Mouse (Mus musculus) intestine, embryonic 14.5 days (tissue): ENCODE measurements around the gene Atg2a. TPM values are rescaled to one million over a fixed set of nuclear protein-coding genes. Genes with fewer than 3 reads are reported as not detected.
A peak's percentile ranks its signal among the peaks of the same experiment; 100 is the strongest.

Experiments
- ATAC-seq: fragments of 200-750 bp; cut with Nextera tagmentation; replicated peaks from 2 replicates; pipeline ENCODE4 v1.8.0; 2017; ENCODE audit warnings: low read depth, moderate number of reproducible peaks, moderate TSS enrichment, moderate library complexity; ENCODE audit not compliant: low FRiP score, low TSS enrichment
- DNase-seq: peaks from one replicate; pipeline ENCODE4 v3.0.0-alpha.2; 2018; ENCODE audit warnings: low spot score
- H3K27ac ChIP-seq: fragments of 300-500 bp; sonication (generic); 2 replicates; pipeline ENCODE4 v1.5.1; 2014; ENCODE audit warnings: low read depth, mild to moderate bottlenecking, control low read depth
- H3K27me3 ChIP-seq: fragments of 300-500 bp; sonication (generic); replicated peaks from 2 replicates; pipeline ENCODE4 v1.6.1; 2014; ENCODE audit warnings: low read length, control low read depth; ENCODE audit not compliant: control insufficient read depth, insufficient read depth
- H3K36me3 ChIP-seq: fragments of 300-500 bp; sonication (generic); 2 replicates; pipeline ENCODE4 v1.6.1; 2014; ENCODE audit warnings: low read length, control low read depth; ENCODE audit not compliant: control insufficient read depth, insufficient read depth
- H3K4me1 ChIP-seq: fragments of 300-500 bp; sonication (generic); replicated peaks from 2 replicates; pipeline ENCODE4 v1.6.1; 2014; ENCODE audit warnings: low read length, control low read depth, mixed read lengths; ENCODE audit not compliant: control insufficient read depth, insufficient read depth
- H3K4me2 ChIP-seq: fragments of 300-500 bp; sonication (generic); 2 replicates; pipeline ENCODE4 v1.6.1; 2014; ENCODE audit warnings: low read length
- H3K4me3 ChIP-seq: fragments of 300-500 bp; sonication (generic); 2 replicates; pipeline ENCODE4 v1.5.1; 2014; ENCODE audit warnings: low read depth, low read length, control low read depth, mixed read lengths
- H3K9ac ChIP-seq: fragments of 300-500 bp; sonication (generic); 2 replicates; pipeline ENCODE4 v1.6.1; 2014; ENCODE audit warnings: mild to moderate bottlenecking, low read length
- H3K9me3 ChIP-seq: fragments of 300-500 bp; sonication (generic); 2 replicates; pipeline ENCODE4 v1.6.1; 2016; ENCODE audit warnings: low read length, control low read depth; ENCODE audit not compliant: control insufficient read depth
- whole genome bisulfite sequencing: fragments of 180-500 bp; shearing (Covaris S2); extraction: QIAGEN DNeasy Blood & Tissue Kit; methylation state at CpG from one replicate; pipeline ENCODE4 v1.1.7; 2014; 5-methylcytosine and 5-hydroxymethylcytosine counted together
- polyA plus RNA-seq: library from polyadenylated mRNA; unstranded; fragments of >200 nt; fragmentation: Nextera tagmentation; extraction: Ambion mirVana; gene quantifications from 2 replicates; pipeline ENCODE4 v1.2.1, GENCODE M21; 2014

Gene Atg2a
- polyA plus RNA-seq, 1 experiment from 2014 or later, result 11.6 TPM

DNA sequence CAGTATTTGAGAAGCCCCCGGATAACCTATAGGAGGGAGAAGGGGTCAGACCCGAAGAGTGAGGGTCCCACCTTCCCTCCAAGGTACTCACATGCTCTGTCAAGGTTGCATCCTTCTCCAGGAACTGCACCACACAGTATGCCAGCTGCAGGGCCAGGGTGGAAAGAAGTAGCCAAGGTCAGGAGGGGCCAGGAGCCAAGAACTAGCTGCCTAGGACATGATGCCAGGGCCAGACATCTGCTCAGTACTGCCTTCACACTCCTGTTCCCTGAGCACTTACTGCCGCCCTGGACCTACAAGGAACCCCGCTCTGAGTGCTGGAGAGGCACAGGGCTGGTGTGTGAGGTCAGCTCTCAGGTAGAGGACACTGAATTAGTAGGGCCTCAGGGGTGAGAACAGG is 11.1 kb upstream of the Atg2a start:
- no peak for DNase-seq
- no peaks in the 10 kb centered on the region for H3K27me3 ChIP-seq
- WGBS, result 82% methylated on average over 4 of the region's 4 CpGs
- H3K9me3 ChIP-seq, result no peaks in the 10 kb centered on the region
- no peak overlapping the region for H3K27ac ChIP-seq
- H3K36me3 ChIP-seq, result peaks cover 54% of the 10 kb centered on the region
- H3K4me2 ChIP-seq, result no peak overlapping the region
- H3K4me1 ChIP-seq, result peaks cover 11% of the 10 kb centered on the region
- no peak for ATAC-seq
- no peak overlapping the region for H3K4me3 ChIP-seq
- H3K9ac ChIP-seq, result no peak overlapping the region

DNA sequence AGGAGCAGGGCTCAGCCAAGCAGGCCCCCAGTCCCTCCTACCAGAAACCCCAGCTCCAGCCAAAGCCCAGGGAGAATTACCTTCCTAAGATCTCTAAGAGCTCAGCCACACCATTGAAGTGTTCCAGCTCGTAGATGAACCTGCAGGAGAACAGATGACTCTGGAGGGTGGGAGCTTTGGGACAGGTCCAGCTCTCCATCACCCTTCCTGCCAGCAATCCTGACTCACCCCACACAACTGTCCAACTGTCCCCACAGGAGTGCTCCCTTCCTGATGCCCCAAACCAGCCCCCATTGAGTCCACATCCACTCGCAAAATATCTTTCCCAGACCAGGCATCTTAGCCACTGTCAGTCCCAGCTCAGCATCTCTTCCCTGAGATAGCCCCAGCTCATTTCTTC is 10.4 kb upstream of the Atg2a start:
- ATAC-seq (no peak), DNase-seq (no peak)
- Histone ChIP-seq H3K36me3 (peaks cover 54% of the 10 kb centered on the region), H3K9ac (no peak overlapping the region), H3K4me3 (no peak overlapping the region), H3K9me3 (no peaks in the 10 kb centered on the region), H3K27ac (no peak overlapping the region), H3K4me2 (no peak overlapping the region), H3K27me3 (no peaks in the 10 kb centered on the region), H3K4me1 (peaks cover 11% of the 10 kb centered on the region)
- 84% methylated on average over 2 of the region's 2 CpGs for WGBS

GRCm38 (mm10) chr19:6233647-6234046 is 7.8 kb upstream of the Atg2a start:
- Histone ChIP-seq H3K4me3 (no peak overlapping the region), H3K36me3 (peaks cover 43% of the 10 kb centered on the region), H3K4me2 (no peak overlapping the region), H3K4me1 (peaks cover 15% of the 10 kb centered on the region), H3K27ac (no peak overlapping the region), H3K9me3 (no peaks in the 10 kb centered on the region), H3K9ac (no peak overlapping the region), H3K27me3 (no peaks in the 10 kb centered on the region)
- DNase-seq (no peak), ATAC-seq (no peak)
- WGBS, result 89% methylated on average over 16 of the region's 16 CpGs

DNA sequence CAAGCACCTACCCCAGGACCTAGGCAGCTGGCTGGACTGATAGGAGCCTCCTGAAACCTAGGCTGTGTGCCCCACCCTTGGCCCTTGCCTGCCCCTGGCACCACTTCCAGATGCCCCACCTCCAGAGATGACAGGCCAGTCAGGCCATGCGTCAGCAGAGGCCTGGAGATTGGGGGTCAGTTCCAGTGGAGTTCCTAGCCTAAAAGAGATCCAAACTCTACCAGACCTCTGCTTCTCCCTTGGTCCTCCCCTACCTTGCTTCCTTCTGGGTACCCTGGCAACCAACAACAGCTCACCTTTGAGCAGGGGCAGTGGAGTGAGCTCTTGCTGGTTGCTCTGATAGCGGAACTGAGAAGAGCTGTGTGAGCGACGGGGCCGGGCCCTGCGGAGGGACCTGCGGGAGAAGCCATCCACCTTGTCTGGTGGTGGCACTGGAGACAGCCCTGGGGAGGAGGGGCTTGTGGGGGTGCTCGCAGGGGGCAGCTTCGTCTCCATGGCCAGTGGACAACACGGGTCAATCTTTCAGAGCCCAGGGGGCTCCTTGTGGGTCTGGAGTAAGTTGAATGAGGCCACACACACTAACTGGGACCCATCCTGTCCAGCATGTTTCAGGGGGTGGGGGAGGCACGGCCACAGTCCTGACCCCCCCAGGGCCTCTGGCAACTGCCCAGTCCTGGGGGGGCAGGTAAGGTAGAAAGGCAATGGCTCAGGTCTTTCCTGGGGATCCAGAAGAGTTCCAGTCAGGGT is 7.0 kb upstream of the Atg2a start:
- H3K9me3 ChIP-seq, result no peaks in the 10 kb centered on the region
- DNase-seq, result no peak
- H3K9ac ChIP-seq, result peak overlapping the region; percentile 57; the same call in 1 of the 2 replicates
- no peaks in the 10 kb centered on the region for H3K27me3 ChIP-seq
- H3K4me3 ChIP-seq, result peak overlapping the region; percentile 61
- 73% methylated on average over 11 of the region's 11 CpGs for WGBS
- H3K4me2 ChIP-seq, result peak overlapping the region; percentile 57
- H3K36me3 ChIP-seq, result peaks cover 35% of the 10 kb centered on the region
- no peak for ATAC-seq
- no peak overlapping the region for H3K27ac ChIP-seq
- peaks cover 15% of the 10 kb centered on the region for H3K4me1 ChIP-seq

DNA sequence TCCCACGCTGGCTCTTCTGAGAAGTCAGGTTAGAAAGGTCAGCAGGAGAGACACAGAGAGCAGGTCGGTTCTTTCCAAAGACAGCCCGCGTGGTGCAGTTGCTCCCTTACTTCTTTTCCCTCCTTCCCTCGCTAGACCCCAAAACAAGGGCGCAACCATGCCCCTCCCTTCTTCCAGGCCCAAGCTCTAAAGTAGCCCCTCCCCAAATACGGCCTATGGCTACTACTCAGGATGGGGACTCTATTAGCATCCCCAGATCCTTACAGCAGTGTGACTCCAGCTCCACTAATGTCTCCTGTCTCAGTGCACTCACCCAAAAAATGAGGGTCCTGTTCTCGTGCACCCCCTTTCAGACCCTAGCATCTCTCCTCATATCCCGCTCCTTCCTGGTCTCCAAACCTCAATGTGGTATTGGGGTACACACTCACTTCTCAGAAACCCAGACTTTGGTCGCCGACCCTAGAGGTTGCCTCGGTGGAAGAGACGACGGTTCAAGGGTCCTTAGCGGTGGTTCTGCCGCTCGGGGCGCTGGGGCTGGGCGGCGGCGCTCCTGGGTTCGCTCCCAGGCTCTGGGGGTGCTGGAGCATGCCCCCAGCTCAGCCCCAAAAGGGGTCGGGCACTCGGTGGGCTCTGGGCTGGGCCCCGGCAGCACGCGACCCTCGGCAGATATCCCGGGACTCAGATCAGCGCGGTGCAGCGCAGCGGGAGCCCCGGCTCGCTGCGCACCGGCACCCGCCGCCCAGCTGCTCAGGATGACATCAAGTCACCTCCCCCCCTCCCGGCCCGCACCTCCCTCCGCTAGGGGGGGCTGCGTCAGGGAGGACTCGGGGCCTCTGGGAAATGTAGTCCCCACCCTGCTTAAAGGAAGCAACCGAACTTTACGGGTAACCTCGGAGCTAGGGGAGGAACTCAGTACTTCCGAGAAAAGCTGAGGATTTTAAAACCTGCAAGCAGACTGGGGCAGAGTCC is 6.1 kb upstream of the Atg2a start, which contains the start of gene Ppp2r5b:
TSS of gene Ppp2r5b (minus strand) at position 789 of the 969 bp plus-strand sequence.
- DNase-seq (peak; percentile 96), ATAC-seq (peak; percentile 89)
- Histone ChIP-seq H3K9ac (peak within 1 kb of the TSS; percentile 57), H3K4me3 (peak within 1 kb of the TSS; percentile 61), H3K4me2 (peak within 1 kb of the TSS; percentile 57), H3K27ac (peak within 1 kb of the TSS; percentile 91), H3K4me1 (peaks cover 15% of the 10 kb centered on the region), H3K9me3 (no peaks in the 10 kb centered on the region), H3K27me3 (no peaks in the 10 kb centered on the region), H3K36me3 (peaks cover 29% of the 10 kb centered on the region)
- 3% methylated on average over 48 of the region's 48 CpGs for WGBS

DNA sequence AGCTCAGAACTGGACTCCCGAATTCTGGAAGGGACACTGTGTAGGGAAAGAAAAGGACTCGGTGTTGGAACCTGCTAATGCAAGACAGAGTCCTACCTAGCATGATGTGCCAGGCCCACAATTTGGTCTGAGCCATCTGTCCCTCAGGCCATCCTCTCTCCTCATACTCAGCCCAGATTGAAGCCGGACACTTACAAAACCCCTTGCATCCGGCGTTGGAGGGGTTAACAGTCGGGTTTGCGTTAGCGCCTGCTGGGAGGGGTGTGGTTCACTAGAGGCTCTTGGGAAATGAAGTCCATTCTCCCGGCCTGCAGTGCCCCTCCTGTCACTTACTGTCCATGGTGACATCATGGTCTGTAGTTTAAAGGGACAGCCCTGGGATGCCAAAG is 5.4 kb upstream of the Atg2a start:
- DNase-seq, result peak; percentile 90
- WGBS, result 0% methylated on average over 9 of the region's 9 CpGs
- Histone ChIP-seq H3K4me2 (peak overlapping the region; percentile 57), H3K27me3 (no peaks in the 10 kb centered on the region), H3K27ac (peak overlapping the region; percentile 91), H3K4me3 (peak overlapping the region; percentile 61), H3K4me1 (peaks cover 15% of the 10 kb centered on the region), H3K36me3 (peaks cover 22% of the 10 kb centered on the region; the same call in 1 of the 2 replicates), H3K9me3 (no peaks in the 10 kb centered on the region), H3K9ac (peak overlapping the region; percentile 57)
- peak; percentile 83 for ATAC-seq

DNA sequence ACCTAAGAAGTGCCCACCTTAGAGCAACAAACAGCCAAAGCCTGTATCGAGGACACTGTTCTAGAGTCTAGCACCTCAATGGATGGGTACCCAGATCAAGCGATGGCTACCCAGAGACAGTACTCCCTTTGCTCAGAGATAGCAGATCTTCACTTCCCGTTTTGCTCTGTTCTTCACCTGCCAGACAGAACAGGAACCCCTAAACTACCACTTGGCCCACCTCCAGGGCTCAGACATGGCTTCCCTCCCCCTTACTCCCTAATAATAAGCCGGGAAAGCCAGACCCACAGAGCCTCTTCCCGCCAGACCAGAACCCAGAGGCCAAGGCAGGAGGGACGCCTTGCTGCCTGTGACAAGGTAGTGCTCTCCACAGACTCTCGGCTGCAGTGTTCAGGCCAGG is 4.6 kb upstream of the Atg2a start:
- DNase-seq, result no peak
- WGBS, result 73% methylated on average over 7 of the region's 7 CpGs

GRCm38 (mm10) chr19:6238740-6239139 is 2.7 kb upstream of the Atg2a start:
- H3K27me3 ChIP-seq, result no peaks in the 10 kb centered on the region
- no peak overlapping the region for H3K4me3 ChIP-seq
- H3K4me2 ChIP-seq, result no peak overlapping the region
- ATAC-seq (no peak), DNase-seq (no peak)
- no peak overlapping the region for H3K27ac ChIP-seq
- no peaks in the 10 kb centered on the region for H3K9me3 ChIP-seq
- peaks cover 24% of the 10 kb centered on the region for H3K4me1 ChIP-seq
- H3K9ac ChIP-seq, result no peak overlapping the region
- no peaks in the 10 kb centered on the region for H3K36me3 ChIP-seq

More for the DNA sequence above, 4.6 kb upstream of the Atg2a start:
- H3K27me3 ChIP-seq, result no peaks in the 10 kb centered on the region
- H3K9me3 ChIP-seq, result no peaks in the 10 kb centered on the region
- H3K36me3 ChIP-seq, result peaks cover 14% of the 10 kb centered on the region; the same call in 1 of the 2 replicates
- no peak overlapping the region for H3K9ac ChIP-seq
- peaks cover 15% of the 10 kb centered on the region for H3K4me1 ChIP-seq
- H3K4me2 ChIP-seq, result no peak overlapping the region
- H3K27ac ChIP-seq, result no peak overlapping the region
- H3K4me3 ChIP-seq, result no peak overlapping the region
- no peak for ATAC-seq
